Mouse (Mus musculus): ENCODE results near the gene H1foo. TPM values are rescaled to one million over a fixed set of nuclear protein-coding genes. Genes with fewer than 3 reads are reported as not detected.

Gene H1foo
- total RNA-seq, 2 experiments from 2014 or later = not detected

- no peak for DNase-seq
These were observed 17.2 kb upstream of the H1foo start for GRCm38 (mm10) chr6:115927292-115928242.

DNA sequence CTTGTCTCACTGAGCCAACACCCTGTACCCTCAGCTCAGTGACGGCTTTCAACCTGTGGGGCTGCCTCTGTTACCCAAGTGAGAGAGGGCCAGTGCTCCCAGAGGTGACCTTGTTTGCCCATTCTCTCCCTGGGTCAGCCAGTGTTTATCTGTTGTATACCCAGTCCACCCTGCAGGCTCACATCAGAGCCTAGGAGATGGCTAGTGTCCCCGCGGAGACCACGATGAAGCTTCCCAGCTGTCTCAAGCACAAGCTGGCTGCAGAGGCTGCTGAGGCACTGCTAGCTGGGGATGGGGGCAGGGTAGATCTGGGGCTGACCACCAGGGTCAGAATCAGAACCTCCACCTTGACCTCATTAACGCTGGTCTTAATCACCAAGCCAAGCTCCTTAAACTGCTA is 14.7 kb upstream of the H1foo start:
- DNase-seq = no peak

DNA sequence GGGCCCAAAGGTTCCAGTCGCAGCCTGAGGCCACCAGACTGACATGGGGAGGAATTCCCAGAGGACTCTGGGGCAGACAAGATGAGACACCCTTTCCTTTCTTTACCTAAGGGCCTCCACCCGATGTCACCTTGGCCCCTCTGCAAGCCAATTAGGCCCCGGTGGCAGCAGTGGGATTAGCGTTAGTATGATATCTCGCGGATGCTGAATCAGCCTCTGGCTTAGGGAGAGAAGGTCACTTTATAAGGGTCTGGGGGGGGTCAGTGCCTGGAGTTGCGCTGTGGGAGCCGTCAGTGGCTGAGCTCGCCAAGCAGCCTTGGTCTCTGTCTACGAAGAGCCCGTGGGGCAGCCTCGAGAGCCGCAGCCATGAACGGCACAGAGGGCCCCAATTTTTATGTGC is 13.1 kb upstream of the H1foo start, which contains the start of gene Rho:
TSS of gene Rho (plus strand) at position 110 of the 400 bp plus-strand sequence.
- no peak for DNase-seq

GRCm38 (mm10) chr6:115932391-115932790 is 12.3 kb upstream of the H1foo start:
- no peak for DNase-seq

DNA sequence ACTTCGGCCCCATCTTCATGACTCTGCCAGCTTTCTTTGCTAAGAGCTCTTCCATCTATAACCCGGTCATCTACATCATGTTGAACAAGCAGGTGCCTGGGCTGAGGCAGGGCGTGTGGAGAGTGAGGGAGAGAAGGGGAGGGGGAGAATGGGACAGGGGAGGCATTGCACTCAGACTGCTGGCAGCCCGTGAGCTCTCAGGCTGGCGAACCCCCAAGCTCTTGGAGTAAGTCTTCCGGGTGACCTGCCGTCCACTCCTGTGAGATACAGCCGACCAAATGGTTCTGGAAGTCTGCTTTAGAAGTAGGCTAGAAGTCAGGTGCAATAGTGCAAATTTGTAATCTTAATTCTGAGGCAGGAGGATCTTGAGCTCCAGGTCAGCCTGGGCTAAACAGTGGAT is 9.2 kb upstream of the H1foo start:
- no peak for DNase-seq

DNA sequence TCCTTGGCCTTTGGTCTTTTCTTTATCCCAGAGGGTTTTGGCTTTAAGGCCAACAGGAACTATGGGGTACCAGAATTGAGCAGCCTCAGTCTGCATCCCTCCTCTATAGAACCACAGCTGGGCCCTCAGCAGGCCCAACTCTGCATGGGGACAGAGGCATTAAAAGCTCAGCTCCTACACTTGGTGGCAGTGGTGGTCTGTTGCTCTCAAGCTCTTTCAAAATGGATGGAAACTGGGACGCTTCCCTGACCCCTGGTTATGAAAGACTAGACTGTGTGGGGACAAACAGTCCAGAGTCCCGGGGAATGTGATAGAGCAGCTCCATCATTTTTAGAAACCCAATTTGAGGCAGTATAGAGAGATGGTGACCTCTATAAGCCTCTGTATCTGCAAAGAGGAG is 6.7 kb upstream of the H1foo start:
- DNase-seq = no peak

- DNase-seq = no peak
These were observed 5.9 kb upstream of the H1foo start for GRCm38 (mm10) chr6:115938798-115939197.

- no peak for DNase-seq
These were observed 4.1 kb upstream of the H1foo start for GRCm38 (mm10) chr6:115940603-115941002.

GRCm38 (mm10) chr6:115941128-115941527 is 3.6 kb upstream of the H1foo start:
- no peak for DNase-seq

DNA sequence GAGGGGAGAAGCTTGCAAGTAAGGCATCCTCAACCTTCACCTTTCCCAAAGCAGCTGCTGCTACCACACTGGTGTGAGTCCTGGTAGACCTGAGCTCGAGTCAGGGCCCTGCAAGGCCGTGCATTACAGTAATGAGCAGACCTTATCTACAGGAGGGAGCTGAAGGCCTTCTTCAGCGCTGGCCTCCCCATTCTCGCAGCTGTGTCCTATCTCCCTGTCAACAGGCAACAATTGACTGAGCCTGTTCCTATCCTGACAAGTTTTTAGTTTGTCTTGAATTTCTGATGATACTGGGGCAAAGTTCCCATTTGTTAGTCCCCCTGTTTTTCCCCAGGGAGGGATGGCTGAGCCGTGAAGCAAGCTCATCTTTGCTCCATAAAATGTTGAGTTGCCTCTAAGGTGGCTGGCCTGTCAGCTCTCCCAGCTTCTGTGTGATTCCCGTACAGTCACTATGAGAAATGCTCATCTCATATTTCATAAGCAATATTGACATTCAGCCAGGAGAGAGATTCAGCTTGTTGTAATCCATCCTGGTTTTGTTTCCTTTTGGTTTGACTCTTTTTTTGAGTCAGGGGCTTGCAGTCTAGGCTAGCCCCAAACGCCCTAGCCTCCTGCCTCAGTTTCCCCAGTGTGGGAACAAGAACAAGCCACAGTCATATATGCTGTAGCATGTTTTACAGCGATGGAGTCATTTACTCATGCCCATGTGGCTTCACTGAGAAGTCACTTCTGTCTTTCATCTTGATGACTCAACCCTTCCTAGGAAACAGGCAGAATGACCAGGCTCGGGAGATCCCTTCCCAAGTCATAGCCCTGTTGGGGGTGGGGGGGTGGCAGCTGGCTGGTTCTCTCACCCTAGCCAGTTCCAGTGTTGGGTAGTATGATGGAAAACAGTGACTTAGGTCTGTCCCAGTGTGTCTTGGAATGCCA is 975 bp upstream of the H1foo start:
- peak; percentile 43 for DNase-seq

GRCm38 (mm10) chr6:115945633-115946032 is 895 bp downstream of the H1foo start:
- no peak for DNase-seq

- DNase-seq = no peak
These were observed 1.7 kb downstream of the H1foo start for GRCm38 (mm10) chr6:115946389-115946788.

DNA sequence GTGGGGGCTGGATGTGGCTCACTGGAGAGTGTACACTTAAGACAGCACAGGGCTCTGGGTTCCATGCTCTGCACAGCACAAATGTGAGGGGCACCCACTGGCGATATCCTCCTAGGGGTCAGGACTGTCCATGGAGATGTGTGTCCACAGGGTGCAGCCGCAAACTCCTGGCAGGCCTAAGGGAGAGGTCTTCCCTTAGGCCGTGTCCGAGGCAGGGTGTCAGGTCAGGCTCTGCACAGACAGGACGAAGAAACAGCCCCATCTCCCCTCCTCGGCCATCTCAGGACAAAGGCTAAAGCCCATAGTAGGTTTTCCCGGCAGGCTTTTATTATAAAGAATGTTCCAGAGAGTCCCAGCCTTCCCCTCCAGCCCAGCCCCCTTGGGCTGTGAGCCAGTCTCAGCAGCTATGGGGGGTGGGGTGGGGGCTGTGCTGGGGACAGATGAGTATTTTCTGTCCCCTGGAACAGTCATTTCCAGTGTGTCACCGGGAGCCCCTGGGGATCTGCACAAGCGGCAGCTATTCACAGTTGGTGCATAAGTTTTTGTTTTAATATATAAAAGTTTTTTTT is 9.9 kb downstream of the H1foo start:
- no peak for DNase-seq

DNA sequence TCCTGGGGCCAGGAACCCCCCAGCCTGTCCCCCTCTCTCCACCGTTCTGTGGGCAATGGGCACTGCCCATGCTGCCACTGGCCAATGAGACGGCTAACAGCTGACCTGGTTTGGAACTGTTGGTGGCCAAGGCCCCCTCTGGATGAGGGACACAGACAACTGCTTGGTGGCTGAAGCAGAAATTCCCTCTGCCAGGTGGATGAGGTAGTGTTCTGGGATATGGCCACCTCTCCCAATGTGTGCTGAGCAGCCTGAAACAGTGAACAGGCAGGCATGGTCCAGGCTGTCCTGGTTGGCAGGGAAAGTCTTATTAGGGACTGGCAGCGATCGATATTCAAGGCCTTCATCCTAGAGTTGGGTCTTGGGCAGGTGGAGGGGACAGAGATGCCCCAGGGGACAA is 10.4 kb downstream of the H1foo start:
- DNase-seq = no peak

GRCm38 (mm10) chr6:115955664-115956063 is 10.9 kb downstream of the H1foo start:
- no peak for DNase-seq

DNA sequence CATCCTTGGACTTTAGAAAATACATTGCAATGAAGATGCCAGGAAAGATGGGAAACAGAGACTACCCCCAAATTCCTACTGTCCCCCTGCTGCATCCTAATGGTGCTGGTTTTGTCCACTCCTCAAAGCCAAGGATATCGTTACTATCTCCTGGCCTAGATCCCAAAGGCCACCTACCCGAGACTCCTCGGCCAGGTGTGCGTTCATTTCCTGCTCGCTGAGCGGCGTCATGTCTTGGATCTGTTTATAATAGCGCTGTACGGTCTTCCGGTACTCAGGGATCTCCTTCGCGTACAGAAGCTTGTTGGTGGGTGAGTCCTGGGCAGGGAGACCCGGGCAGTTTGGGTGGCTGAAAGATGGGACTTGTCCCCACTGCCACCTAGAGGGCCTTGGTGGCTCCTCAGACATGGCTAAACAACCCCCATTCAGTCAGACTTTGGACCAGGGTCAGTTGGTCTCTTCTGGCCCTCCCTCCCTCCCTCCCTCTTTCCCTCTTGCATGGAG is 11.7 kb downstream of the H1foo start:
- DNase-seq = no peak

GRCm38 (mm10) chr6:115956922-115957601 is 12.3 kb downstream of the H1foo start:
- DNase-seq = peak; percentile 75

DNA sequence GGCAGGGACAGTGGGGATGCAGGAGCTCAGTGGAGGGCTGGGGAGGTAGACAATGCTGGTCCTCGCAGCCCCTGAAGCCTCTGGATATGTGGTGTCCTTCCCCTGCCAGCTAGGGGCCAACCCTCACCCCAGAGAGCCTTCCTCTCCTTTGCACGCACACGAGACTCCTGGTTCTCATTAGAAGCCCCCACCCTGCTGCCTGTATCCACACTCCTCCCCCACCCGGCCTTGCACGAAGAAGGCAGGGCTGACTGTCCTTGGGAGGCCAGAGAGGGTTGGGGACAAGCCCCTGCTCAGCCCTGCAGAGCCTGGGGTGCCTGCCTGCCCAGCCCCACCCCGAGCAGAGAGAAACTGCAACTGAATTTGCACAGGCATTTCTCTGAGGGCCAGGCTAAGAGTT is 12.9 kb downstream of the H1foo start:
- DNase-seq = no peak

GRCm38 (mm10) chr6:115958445-115958844 is 13.7 kb downstream of the H1foo start:
- no peak for DNase-seq

DNA sequence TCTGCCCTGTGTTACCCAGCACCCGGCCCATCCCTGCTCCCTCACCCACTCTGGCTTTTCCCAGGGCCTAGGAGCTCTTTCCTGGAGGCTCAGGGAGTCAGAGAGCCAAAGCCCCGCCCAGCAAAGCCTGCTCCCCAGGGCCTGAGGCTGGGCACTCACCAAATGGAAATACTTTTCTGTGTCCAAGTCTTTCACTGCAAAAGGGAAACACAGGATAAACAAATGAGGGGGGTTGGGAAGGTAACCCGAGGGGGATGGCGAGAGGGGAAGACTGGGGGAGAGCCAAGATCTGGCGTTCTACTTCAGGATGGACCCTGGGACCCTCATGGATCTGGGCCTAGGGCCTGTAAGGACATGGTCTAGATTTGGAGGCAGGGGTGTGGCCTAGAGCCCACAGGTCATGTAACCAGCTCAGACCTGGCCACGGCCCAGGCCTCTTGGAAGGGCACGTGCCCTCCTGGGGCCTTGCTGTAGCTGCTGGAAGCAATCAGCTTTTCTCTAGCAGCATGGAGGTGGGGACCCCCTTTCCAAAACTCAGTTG is 14.5 kb downstream of the H1foo start:
- peak; percentile 92 for DNase-seq

- no peak for DNase-seq
These were observed 15.6 kb downstream of the H1foo start for GRCm38 (mm10) chr6:115960322-115960721.

- no peak for DNase-seq
These were observed 17.0 kb downstream of the H1foo start for GRCm38 (mm10) chr6:115961743-115962142.

Data from heart, postnatal 4 days (tissue).